Mouse (Mus musculus): ENCODE measurements around the gene Cyp39a1. TPM values are rescaled to one million over a fixed set of nuclear protein-coding genes. Genes with fewer than 3 reads are reported as not detected.

The Cyp39a1 gene
- polyA plus RNA-seq, 1 experiment from 2014 or later = 19.1 TPM

- no peak overlapping the region for H3K9ac ChIP-seq (replicated peaks; ENCODE audit: low read depth, low read length)
- no peak for ATAC-seq
- no peak overlapping the region for H3K27ac ChIP-seq (ENCODE audit: low read length)
- no peaks in the 10 kb centered on the region for H3K4me1 ChIP-seq (replicated peaks; ENCODE audit: control insufficient read depth, insufficient read depth, low read length)
- H3K36me3 ChIP-seq (ENCODE audit: control insufficient read depth, insufficient read depth) = no peaks in the 10 kb centered on the region
- H3K4me3 ChIP-seq (replicated peaks; ENCODE audit: low read length) = no peak overlapping the region
- H3K4me2 ChIP-seq (ENCODE audit: low read length) = no peak overlapping the region
- H3K9me3 ChIP-seq (ENCODE audit: control insufficient read depth, low read length) = no peaks in the 10 kb centered on the region
- WGBS = 91% methylated on average over 12 of the region's 12 CpGs
- no peaks in the 10 kb centered on the region for H3K27me3 ChIP-seq (replicated peaks; ENCODE audit: control insufficient read depth, insufficient read depth, low read length)
These were observed 37.1 kb downstream of the Cyp39a1 start for GRCm38 (mm10) chr17:43704216-43704930.

- Histone ChIP-seq H3K36me3 (ENCODE audit: control insufficient read depth, insufficient read depth) (no peaks in the 10 kb centered on the region), H3K27ac (ENCODE audit: low read length) (no peak overlapping the region), H3K4me1 (replicated peaks; ENCODE audit: control insufficient read depth, insufficient read depth, low read length) (no peaks in the 10 kb centered on the region), H3K4me2 (ENCODE audit: low read length) (no peak overlapping the region), H3K4me3 (replicated peaks; ENCODE audit: low read length) (no peak overlapping the region), H3K27me3 (replicated peaks; ENCODE audit: control insufficient read depth, insufficient read depth, low read length) (no peaks in the 10 kb centered on the region), H3K9ac (replicated peaks; ENCODE audit: low read depth, low read length) (no peak overlapping the region), H3K9me3 (ENCODE audit: control insufficient read depth, low read length) (no peaks in the 10 kb centered on the region)
- WGBS = 96% methylated on average over 3 of the region's 3 CpGs
- no peak for ATAC-seq
These were observed 39.5 kb downstream of the Cyp39a1 start for GRCm38 (mm10) chr17:43706749-43707148.

GRCm38 (mm10) chr17:43707254-43707653, 40.0 kb downstream of the Cyp39a1 start:
- H3K36me3 ChIP-seq (ENCODE audit: control insufficient read depth, insufficient read depth) = no peaks in the 10 kb centered on the region
- H3K4me2 ChIP-seq (ENCODE audit: low read length) = no peak overlapping the region
- H3K9me3 ChIP-seq (ENCODE audit: control insufficient read depth, low read length) = no peaks in the 10 kb centered on the region
- no peak overlapping the region for H3K27ac ChIP-seq (ENCODE audit: low read length)
- H3K4me3 ChIP-seq (replicated peaks; ENCODE audit: low read length) = no peak overlapping the region
- ATAC-seq = no peak
- H3K9ac ChIP-seq (replicated peaks; ENCODE audit: low read depth, low read length) = no peak overlapping the region
- 74% methylated on average over 3 of the region's 3 CpGs for WGBS
- H3K27me3 ChIP-seq (replicated peaks; ENCODE audit: control insufficient read depth, insufficient read depth, low read length) = no peaks in the 10 kb centered on the region
- H3K4me1 ChIP-seq (replicated peaks; ENCODE audit: control insufficient read depth, insufficient read depth, low read length) = no peaks in the 10 kb centered on the region

GRCm38 (mm10) chr17:43711557-43712352, 44.5 kb downstream of the Cyp39a1 start:
- no peaks in the 10 kb centered on the region for H3K27me3 ChIP-seq (replicated peaks; ENCODE audit: control insufficient read depth, insufficient read depth, low read length)
- no peak overlapping the region for H3K9ac ChIP-seq (replicated peaks; ENCODE audit: low read depth, low read length)
- no peak overlapping the region for H3K4me2 ChIP-seq (ENCODE audit: low read length)
- H3K36me3 ChIP-seq (ENCODE audit: control insufficient read depth, insufficient read depth) = no peaks in the 10 kb centered on the region
- no peaks in the 10 kb centered on the region for H3K9me3 ChIP-seq (ENCODE audit: control insufficient read depth, low read length)
- ATAC-seq = no peak
- no peaks in the 10 kb centered on the region for H3K4me1 ChIP-seq (replicated peaks; ENCODE audit: control insufficient read depth, insufficient read depth, low read length)
- H3K27ac ChIP-seq (ENCODE audit: low read length) = no peak overlapping the region
- no peak overlapping the region for H3K4me3 ChIP-seq (replicated peaks; ENCODE audit: low read length)
- WGBS = 86% methylated on average over 7 of the region's 7 CpGs

GRCm38 (mm10) chr17:43714191-43714590, 47.0 kb downstream of the Cyp39a1 start:
- no peaks in the 10 kb centered on the region for H3K4me1 ChIP-seq (replicated peaks; ENCODE audit: control insufficient read depth, insufficient read depth, low read length)
- H3K4me3 ChIP-seq (replicated peaks; ENCODE audit: low read length) = no peak overlapping the region
- H3K9me3 ChIP-seq (ENCODE audit: control insufficient read depth, low read length) = no peaks in the 10 kb centered on the region
- 73% methylated on average over 3 of the region's 3 CpGs for WGBS
- H3K27me3 ChIP-seq (replicated peaks; ENCODE audit: control insufficient read depth, insufficient read depth, low read length) = no peaks in the 10 kb centered on the region
- no peak for ATAC-seq
- H3K27ac ChIP-seq (ENCODE audit: low read length) = no peak overlapping the region
- no peak overlapping the region for H3K9ac ChIP-seq (replicated peaks; ENCODE audit: low read depth, low read length)
- no peaks in the 10 kb centered on the region for H3K36me3 ChIP-seq (ENCODE audit: control insufficient read depth, insufficient read depth)
- H3K4me2 ChIP-seq (ENCODE audit: low read length) = no peak overlapping the region

- Histone ChIP-seq H3K36me3 (ENCODE audit: control insufficient read depth, insufficient read depth) (no peaks in the 10 kb centered on the region), H3K4me3 (replicated peaks; ENCODE audit: low read length) (no peak overlapping the region), H3K9ac (replicated peaks; ENCODE audit: low read depth, low read length) (no peak overlapping the region), H3K9me3 (ENCODE audit: control insufficient read depth, low read length) (no peaks in the 10 kb centered on the region), H3K27me3 (replicated peaks; ENCODE audit: control insufficient read depth, insufficient read depth, low read length) (no peaks in the 10 kb centered on the region), H3K27ac (ENCODE audit: low read length) (no peak overlapping the region), H3K4me1 (replicated peaks; ENCODE audit: control insufficient read depth, insufficient read depth, low read length) (no peaks in the 10 kb centered on the region), H3K4me2 (ENCODE audit: low read length) (no peak overlapping the region)
- ATAC-seq = peak; percentile 36; the same call in 1 of the 2 replicates
- 61% methylated on average over 7 of the region's 7 CpGs for WGBS
These were observed 49.4 kb downstream of the Cyp39a1 start for GRCm38 (mm10) chr17:43716601-43717000.

- Histone ChIP-seq H3K9ac (replicated peaks; ENCODE audit: low read depth, low read length) (no peak overlapping the region), H3K4me3 (replicated peaks; ENCODE audit: low read length) (no peak overlapping the region), H3K9me3 (ENCODE audit: control insufficient read depth, low read length) (no peaks in the 10 kb centered on the region), H3K27me3 (replicated peaks; ENCODE audit: control insufficient read depth, insufficient read depth, low read length) (no peaks in the 10 kb centered on the region), H3K27ac (ENCODE audit: low read length) (no peak overlapping the region), H3K4me2 (ENCODE audit: low read length) (no peak overlapping the region), H3K36me3 (ENCODE audit: control insufficient read depth, insufficient read depth) (no peaks in the 10 kb centered on the region), H3K4me1 (replicated peaks; ENCODE audit: control insufficient read depth, insufficient read depth, low read length) (no peaks in the 10 kb centered on the region)
- 91% methylated on average over 3 of the region's 3 CpGs for WGBS
- no peak for ATAC-seq
These were observed 52.2 kb downstream of the Cyp39a1 start for GRCm38 (mm10) chr17:43719401-43719800.

GRCm38 (mm10) chr17:43724480-43724879, 57.3 kb downstream of the Cyp39a1 start:
- WGBS = 97% methylated on average over 2 of the region's 2 CpGs
- no peaks in the 10 kb centered on the region for H3K36me3 ChIP-seq (ENCODE audit: control insufficient read depth, insufficient read depth)
- H3K9ac ChIP-seq (replicated peaks; ENCODE audit: low read depth, low read length) = no peak overlapping the region
- H3K9me3 ChIP-seq (ENCODE audit: control insufficient read depth, low read length) = no peaks in the 10 kb centered on the region
- no peak overlapping the region for H3K27ac ChIP-seq (ENCODE audit: low read length)
- H3K4me2 ChIP-seq (ENCODE audit: low read length) = no peak overlapping the region
- no peak for ATAC-seq
- H3K4me1 ChIP-seq (replicated peaks; ENCODE audit: control insufficient read depth, insufficient read depth, low read length) = no peaks in the 10 kb centered on the region
- no peaks in the 10 kb centered on the region for H3K27me3 ChIP-seq (replicated peaks; ENCODE audit: control insufficient read depth, insufficient read depth, low read length)
- H3K4me3 ChIP-seq (replicated peaks; ENCODE audit: low read length) = no peak overlapping the region

GRCm38 (mm10) chr17:43731327-43731726, 64.1 kb downstream of the Cyp39a1 start:
- no peaks in the 10 kb centered on the region for H3K9me3 ChIP-seq (ENCODE audit: control insufficient read depth, low read length)
- no peak for ATAC-seq

More at GRCm38 (mm10) chr17:43731327-43731726, 64.1 kb downstream of the Cyp39a1 start:
- Histone ChIP-seq H3K4me2 (ENCODE audit: low read length) (no peak overlapping the region), H3K36me3 (ENCODE audit: control insufficient read depth, insufficient read depth) (no peaks in the 10 kb centered on the region), H3K4me1 (replicated peaks; ENCODE audit: control insufficient read depth, insufficient read depth, low read length) (no peaks in the 10 kb centered on the region), H3K4me3 (replicated peaks; ENCODE audit: low read length) (no peak overlapping the region), H3K27me3 (replicated peaks; ENCODE audit: control insufficient read depth, insufficient read depth, low read length) (no peaks in the 10 kb centered on the region), H3K27ac (ENCODE audit: low read length) (no peak overlapping the region), H3K9ac (replicated peaks; ENCODE audit: low read depth, low read length) (no peak overlapping the region)
- WGBS = 72% methylated on average over 8 of the region's 8 CpGs

Measured in forebrain, embryonic 16.5 days (tissue).